Mouse (Mus musculus): ENCODE data around the gene Dnah12.
"Not testable (repeated sequence)": the region's sequence is repeated elsewhere in the genome, so short reads cannot be mapped to it uniquely, and the experiment has no call there.

Gene Dnah12

DNA sequence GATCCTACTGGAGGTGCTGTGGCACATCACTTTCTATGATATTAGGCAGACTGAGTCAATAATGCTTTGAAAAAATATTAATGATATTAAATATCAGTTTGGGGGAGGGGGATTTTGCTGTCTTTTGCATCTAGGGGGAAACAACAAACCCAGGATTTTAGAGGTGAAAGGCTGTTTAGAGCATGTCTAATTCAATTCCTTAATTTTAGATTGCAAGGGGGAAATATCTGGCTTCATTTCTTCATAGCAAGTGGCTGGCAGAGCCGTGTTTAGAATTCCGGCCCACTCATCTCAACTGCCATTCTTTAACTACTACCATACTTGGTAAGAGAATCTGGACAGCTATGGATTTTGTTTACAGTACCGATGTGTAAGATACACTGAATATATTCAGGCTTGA is at the start of gene Dnah12:
Dnah12 (plus strand) TSS at position 301 of the 400 bp plus-strand sequence.
- no peak for DNase-seq (ENCODE audit: low spot score)

DNA sequence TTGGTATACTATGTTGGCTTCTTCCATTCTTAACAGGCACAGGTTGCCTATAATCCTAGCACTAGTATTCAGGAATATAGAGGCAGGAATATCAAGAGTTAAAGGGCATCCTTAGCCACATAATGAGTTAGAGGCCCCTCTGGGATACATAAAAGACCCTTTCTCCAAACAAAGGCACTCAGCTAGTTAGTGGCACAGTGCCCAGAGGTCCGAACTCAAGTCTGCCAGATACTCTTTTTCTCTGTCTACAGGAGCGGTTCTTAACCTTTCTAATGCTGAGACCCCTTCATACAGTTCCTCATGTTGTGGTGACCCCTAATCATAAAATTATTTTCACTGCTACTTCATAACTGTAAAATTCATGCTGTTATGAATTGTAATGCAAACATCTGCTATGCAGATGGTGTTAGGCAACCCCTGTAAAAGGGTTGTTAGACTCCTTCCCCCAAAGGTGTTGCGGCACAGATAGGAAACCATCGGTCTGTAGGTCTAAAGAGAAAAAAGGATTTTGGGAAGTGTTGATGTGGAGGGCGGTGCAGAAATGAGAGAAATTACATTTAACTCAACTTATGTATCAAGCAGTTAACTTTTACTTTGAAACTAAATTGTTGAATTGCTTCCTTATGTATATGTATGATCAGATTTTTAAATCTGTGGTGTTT is 47.0 kb upstream of the Dnah12 start:
- no peak for DNase-seq (ENCODE audit: low spot score)

DNA sequence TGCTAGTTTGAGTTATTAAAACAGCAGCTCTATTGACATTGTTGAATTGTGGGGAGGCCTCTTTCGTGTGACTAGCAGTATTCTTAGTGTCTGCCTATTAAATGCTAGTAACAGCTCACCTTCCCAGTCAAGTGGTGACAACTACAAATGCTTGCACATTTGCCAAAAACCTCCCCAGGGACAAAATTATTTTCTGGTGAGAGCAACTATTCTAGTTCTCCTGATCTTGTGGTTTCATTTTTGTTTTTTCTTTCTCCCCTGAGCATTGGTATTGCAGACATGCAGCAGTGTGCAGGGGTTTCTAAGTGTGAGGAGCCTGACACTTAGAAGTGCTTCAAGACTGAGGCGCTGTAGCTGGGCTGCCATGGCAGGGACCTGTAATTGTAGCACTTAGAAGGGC is 45.3 kb upstream of the Dnah12 start:
- DNase-seq (ENCODE audit: low spot score): no peak

DNA sequence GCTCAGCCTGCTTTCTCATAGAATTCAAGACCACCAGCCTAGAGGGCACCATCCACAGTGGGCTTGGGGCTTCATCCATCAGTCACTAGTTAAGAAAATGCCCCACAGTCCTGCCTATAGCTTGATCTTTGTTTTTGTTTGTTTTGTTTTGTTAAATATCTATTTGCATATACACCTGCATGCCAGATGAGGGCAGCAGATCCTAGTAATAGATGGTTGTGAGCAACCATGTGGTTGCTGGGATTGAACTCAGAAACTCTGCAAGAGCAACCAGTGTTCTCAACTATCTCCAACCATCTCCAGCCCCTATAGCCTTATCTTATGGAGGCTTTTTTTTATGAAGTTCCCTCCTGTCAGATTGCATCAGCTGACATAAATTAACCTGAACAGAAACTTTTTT is 41.2 kb upstream of the Dnah12 start:
- no peak for DNase-seq (ENCODE audit: low spot score)

DNA sequence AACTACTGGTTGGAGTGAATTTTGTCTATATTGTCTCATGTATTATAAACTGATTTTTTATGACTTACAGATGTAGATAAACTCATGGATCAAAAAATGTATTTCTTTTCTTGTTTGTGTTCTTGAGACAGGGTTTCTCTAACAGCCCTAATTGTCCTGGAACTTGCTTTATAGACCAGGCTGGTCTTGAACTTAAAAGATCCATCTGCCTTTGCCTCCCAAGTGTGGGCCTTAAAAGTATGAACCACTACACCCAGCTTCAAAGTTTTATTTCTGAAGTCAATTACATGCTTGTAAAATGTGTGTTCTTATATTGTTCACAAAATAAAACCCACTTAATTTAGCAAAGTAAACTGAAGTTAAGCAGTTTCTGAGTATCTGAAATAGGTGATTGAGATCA is 34.9 kb upstream of the Dnah12 start:
- no peak for DNase-seq (ENCODE audit: low spot score)

DNA sequence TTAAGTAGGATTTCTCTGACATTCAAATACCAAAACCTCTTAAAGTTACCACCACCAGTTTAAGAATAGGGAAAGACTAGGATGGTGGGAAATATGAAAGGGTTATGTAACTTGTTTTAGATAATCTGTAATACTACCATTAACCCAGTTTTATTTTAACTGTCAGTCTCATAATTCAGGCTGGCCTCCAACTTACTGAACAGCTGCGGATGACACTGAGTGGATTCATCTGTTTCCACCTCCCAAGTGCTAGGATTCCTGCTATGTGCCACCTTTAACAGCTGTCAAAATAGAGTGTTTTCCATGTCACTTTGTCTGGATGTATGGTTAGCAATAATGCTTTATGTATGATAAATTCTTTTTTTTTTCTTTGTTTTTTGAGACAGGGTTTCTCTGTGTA is 32.8 kb upstream of the Dnah12 start:
- no peak for DNase-seq (ENCODE audit: low spot score)

DNA sequence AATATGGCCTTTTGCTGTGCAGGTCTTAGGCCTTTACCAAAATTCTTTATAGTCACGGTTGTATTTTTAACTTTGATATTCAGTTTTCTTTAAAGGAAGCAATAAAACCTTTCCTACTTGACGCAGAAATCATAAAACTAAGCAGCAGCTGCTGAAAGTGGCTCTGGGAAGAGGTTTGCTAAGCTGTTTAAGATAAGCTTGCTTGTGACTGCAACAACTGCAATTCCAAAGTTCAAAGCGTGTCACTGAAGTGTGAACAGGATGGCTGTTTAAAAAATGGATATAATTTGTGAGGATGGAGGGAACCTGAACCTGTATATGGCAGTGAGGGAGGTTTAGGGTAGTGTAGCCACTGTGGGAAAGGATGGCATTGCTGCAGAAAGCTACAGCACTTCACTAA is 31.1 kb upstream of the Dnah12 start:
- DNase-seq (ENCODE audit: low spot score): no peak

DNA sequence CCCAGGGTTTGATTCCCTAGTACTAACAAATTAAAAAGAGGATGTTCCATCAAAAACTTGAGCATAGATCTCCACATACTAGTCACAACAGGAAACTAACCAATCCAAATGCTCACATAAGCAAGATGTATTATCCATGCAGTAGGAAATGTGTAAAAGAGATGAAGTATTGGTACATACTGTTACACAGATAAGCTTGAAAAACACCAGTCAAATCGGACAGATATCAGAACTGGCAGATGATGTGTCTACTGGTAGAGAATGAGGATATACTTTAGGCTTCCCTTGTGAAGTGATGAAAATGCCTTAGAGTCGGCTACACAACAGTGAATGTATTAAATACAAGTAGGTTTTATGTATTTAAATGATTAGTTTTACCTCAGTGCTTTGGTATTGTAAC is 30.6 kb upstream of the Dnah12 start:
- no peak for DNase-seq (ENCODE audit: low spot score)

DNA sequence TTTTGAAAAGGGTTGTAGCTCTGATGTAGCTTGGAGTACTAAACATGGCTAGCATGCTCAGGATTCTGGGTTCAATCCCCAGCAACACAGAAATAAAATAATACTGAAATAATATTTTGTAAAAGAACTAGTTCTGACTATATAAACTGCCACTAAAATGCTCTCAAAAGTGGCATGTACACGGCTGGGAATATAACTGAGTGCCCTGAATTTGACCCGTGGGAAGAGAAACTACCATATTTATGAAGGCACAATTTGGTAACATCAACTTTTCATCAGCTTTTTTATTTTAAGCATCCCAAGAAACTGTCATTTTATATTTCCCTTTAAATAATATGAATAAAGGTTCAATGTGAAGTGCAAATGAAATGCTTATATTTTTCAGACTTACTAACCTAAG is 29.2 kb upstream of the Dnah12 start:
- DNase-seq (ENCODE audit: low spot score): no peak

DNA sequence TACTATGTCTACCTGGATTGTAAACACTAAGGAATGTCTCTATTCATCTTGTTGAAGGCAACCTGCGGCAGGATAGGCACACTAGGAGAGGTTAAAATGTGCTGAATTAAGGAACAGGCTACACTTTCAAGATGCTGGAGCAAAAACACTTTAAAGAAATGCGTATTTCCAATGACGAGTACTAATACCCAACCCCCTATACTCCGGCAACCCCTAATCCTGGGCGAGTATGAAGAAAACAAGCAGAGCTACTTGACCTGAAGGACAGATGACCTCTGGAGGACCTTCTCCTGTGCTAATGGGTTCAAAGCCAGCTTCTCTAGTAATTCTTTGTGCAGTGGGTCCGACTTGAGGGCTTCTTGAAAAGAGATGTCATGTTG is 25.1 kb upstream of the Dnah12 start:
- no peak for DNase-seq (ENCODE audit: low spot score)

DNA sequence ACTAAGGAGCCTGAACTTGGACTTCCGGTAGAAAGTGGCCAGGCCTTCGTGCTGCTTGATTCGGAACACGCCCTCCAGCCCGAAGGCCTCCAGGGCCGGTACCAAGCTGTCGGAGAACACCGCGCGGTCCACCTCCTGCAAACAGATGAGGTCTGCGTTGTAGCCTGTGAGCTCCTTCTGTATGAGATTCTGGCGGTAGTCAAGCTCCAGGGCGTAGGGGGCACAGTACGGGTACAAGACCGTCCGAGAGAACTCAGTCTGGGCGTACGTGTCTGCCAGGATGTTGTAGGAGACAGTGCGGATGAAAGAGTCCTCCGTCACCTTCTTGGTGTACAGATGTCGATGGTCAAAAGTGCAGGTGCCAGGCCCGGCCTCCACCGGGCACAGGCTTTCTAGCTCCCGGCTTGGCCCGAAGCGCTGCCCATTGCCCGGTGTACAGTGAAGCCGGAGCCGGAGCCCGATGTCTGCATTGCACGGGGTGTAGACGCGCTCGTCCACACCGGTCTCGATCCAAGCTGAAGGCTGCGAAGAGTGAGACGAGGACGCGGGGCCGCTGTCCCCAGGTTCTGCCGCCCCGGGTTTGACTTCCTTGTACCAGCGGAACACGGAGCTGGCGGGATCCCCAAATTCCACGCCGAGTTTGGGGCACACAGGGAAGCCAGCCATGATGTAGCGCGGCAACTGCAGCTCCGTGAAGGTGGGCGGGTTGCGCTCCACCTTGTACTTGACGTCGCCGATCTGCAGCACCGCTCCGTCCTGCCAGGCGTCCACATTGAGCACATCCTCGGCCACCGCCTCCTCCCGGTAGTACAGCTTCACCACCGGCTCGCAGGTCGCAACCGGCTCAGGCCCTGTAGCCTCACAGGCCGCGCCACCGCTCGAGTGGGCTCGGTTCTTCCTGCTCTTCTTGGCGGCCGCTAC is 24.4 kb upstream of the Dnah12 start:
- DNase-seq (ENCODE audit: low spot score): peak; percentile 13

DNA sequence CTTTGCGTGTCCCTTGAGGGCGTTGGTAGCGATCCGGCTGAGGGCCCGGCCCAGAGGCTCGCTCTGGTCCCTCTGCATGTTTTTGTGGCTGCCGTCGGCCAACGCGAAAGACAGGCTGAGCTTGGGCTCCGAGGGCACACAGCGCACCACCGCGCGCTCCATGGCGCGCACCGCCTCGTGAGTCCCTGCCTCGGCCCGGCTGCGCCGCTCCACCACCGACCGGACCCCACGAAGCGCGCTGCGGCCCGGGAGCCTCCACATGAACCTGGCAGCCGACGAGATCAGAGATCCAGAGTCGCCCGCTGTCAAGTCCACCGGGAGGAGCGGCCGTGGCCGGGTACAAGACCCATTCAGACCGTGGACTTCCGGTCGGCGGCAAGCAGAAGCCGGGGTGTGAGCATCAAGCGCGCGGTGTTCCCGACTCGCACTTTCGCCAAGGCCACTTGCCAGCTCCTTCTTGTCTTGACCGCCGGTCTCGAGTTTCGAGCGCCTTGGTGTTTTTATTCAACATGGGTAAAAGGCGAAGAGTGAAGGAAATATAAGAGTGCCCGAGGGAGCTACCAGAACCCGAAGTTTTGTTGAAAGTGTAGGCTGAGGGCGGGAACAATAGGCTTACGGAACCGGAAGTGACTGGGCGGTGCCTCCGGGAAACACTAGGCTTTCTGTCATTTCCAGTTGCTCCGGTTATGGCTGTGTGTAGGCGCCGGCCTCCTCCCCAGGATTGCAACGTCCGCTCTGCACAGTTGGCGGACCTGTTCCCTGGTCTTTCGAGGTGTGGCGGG is 23.6 kb upstream of the Dnah12 start, which contains the start of gene Pde12:
Pde12 (minus strand) TSS at position 592 of the 782 bp plus-strand sequence.
- peak; percentile 78 for DNase-seq (ENCODE audit: low spot score)

DNA sequence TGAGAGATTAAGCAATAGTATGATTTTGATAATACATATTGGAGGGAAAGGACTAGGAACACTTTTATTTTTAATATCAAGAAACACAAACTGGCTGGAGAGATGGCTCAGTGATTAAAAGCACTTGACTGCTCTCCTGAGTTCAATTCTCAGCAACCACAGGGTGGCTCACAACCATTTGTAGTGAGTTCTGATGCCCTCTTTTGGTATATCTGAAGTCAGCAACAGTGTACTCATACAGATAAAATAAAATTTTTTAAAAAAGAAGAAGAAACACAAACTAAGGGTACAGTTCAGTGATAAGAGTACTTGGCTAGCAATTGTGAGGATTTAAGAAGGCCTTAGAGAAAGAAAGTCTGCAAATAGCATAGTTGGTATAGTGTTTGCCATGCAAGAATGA is 22.1 kb upstream of the Dnah12 start:
- DNase-seq (ENCODE audit: low spot score): no peak

DNA sequence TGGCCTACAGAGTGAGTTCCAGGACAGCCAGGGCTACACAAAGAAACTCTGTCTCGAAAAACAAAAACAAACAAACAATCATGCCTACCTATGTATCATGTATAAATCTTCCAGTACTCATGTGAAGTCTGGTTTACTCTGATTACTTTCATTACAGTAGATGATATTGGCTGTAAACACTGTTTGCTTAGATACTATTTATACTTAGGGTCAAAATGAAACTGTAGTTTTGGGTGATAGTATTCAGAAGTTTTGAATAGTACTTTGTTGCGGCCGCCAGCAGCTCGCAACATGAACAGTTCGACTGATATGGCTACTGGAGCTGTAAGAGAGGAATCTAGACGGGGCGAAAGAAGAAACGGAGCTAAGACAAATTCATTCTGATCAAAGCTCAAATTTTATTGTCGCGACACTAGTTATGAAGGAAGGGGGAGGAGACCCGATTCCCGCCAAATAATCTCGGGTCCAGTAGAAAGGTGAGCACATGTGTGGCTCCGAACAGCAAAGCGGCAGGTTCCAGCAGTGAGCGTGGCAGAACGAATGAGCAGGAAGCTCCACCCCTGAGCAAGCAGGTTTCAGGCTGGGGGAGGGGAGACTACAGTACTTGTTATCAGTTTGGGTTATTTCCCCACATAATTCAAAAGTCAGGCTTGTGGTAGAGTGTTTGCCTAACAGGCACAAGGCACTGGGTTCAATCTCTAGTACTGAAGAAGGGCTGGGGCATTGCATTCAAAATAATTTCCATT is 21.0 kb upstream of the Dnah12 start:
- DNase-seq (ENCODE audit: low spot score): not testable (repeated sequence)

DNA sequence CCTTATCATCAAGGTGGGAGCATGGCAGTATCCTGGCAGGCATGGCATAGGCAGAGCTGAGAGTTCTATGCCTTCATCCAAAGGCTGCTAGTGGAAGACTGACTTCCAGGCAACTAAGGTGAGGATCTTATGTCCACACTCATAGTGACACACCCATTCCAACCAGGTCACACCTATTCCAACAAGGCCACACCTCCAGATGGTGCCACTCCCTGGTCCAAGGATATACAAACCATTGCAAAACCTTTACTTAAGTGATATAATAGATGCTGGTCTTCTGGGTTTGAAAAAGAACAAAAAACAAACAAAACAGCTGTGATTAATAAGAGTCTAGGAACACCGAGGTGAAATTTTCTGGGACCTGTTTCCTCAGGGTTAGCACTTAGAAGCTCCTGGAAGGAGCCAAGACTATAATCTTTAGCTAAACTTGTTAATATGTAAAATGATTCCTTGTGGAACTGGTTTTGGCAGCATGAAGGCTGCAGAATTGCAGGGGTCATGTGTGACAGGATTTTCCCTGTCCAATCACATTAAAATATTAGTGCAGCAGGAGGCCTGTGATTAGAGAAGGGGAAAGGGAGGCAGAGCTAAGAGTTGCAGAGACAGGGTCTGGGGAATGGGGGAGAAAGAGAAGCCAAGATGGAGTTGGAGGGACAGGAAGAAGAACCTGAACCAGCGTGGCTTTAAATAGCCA is 18.5 kb upstream of the Dnah12 start:
- DNase-seq (ENCODE audit: low spot score): not testable (repeated sequence)

DNA sequence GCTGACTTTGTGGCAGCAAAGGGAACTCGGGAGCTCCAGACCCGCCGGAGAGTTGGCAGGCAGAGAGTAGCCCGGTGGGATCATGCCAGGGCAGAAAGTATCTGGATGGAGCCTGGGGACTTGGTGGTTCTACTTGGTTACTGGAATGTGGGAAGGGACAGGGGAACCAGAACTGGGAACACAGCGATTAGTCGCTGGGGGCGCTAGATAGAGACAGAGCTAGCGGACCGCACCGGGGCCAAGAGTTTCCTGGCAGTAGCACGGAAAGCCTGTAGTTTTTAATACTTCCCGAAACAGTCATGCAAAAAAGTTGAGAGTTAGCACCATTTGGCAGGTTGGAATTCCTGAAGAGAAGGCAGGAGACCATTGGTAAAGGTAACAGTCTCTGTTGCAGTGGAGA is 17.7 kb upstream of the Dnah12 start:
- peak; percentile 11 for DNase-seq (ENCODE audit: low spot score)

DNA sequence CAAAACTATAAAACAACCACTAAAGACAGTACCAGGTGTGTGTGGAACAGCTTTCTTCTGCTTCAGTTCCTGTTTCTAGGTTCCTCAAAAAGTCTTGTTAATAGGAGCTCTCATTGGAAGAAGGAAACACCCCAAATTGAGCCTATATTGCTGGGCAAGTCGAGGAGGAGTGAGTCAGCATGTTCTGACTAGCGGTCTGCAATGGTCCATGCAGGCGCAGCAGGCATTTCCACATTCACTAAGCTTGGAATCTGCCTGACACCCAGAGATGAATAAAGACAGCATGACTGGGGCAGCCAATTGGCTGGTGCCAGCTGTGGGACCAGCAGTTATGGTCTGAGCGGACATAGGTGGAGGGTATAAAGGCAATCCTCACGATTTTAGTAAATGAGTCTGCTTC is 17.3 kb upstream of the Dnah12 start:
- DNase-seq (ENCODE audit: low spot score): no peak

DNA sequence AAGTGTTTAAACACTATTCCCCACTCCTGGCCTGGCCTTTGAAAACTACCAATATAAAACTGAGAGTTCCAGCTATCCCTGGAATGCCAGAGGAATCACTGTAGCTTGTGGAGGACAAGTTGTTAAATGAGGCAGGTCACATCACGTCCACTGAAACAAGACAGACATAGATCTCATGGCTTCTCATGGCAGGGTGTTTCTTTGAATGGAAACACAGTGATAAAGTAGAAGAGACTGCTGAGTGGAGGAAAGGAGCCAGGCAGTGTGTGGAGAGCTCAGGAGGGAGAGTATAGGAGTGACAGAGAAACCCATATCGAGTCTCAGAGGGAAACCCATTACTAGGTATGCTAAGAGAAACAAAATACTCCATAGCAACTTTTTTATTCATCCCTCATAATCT is 2.3 kb upstream of the Dnah12 start:
- DNase-seq (ENCODE audit: low spot score): no peak

DNA sequence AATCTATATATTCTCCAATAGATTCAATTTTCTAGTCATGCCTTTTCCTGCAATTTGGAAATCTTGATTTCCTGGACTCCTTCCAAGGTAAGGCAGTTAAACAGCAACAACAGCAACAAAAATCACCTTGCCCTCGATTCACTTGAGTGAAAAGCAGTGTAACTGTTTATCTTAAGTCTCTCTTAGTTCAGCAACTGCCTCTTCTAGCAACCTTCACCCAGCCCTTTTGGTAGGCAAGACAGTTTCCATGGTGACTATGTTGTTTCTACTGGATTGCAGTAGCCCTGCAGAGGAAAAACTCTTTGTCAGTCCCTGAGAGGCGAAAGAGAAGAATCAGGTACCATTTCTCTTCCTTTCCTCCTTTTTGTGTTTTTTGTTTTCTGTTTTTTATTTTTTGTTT is 1.7 kb upstream of the Dnah12 start:
- DNase-seq (ENCODE audit: low spot score): no peak

DNA sequence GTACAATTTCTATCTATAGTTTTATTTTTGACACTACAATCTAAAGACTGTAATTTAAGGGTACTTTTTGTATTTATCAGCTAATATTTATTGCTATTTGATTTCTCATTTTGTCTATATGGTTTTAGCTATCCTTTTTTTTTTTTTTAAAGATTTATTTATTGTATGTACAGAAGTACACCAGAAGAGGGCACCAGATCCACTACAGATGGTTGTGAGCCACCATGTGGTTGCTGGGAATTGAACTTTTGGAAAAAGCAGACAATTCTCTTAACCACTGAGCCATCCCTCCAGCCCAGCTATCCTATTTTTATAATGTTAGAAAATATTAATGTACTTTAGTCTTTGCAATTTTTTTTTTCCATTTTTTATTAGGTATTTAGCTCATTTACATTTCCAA is 4.8 kb downstream of the Dnah12 start:
- DNase-seq (ENCODE audit: low spot score): no peak

DNA sequence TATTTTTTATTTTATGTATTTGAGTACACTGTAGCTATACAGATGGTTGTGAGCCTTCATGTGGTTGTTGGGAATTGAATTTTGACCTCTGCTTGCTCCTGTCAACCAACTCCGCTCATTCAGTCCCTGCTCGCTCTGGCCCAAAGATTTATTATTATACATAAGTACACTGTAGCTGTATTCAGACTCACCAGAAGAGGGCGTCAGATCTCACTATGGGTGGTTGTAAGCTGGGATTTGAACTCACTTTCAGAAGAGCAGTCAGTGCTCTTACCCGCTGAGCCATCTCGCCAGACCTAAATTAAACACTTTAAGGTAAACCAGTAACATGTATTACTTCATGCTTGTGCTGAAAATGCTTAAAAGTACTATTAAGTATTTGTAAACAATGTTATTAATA is 12.2 kb downstream of the Dnah12 start:
- DNase-seq (ENCODE audit: low spot score): not testable (repeated sequence)
